Mouse (Mus musculus): ENCODE results near the gene Gm14214.

- no peak for TF ChIP-seq CTCF (IDR thresholded peaks at IDR 0.05; ENCODE audit: control insufficient read depth, insufficient read depth, insufficient read length)
- peak; percentile 67 for TF ChIP-seq USF1 (IDR thresholded peaks at IDR 0.05; ENCODE audit: low read depth)
- TF ChIP-seq MAX (IDR thresholded peaks at IDR 0.05), result peak; percentile 87
- no peak for TF ChIP-seq MYOD1 (IDR thresholded peaks at IDR 0.05; ENCODE audit: control insufficient read depth, insufficient read length, low read depth)
- TF ChIP-seq MYOG (IDR thresholded peaks at IDR 0.05; ENCODE audit: control insufficient read depth, extremely low read depth, insufficient read length), result no peak
Observed at GRCm38 (mm10) chr2:154732503-154733141, 37.2 kb downstream of the Gm14214 start.

Data from C2C12 (cell line).